Mouse (Mus musculus) heart, adult 2 months (tissue): ENCODE data around the gene Lpo. TPM values are rescaled to one million over a fixed set of nuclear protein-coding genes. Genes with fewer than 3 reads are reported as not detected.

Experiments
- DNase-seq, 2 experiments: peaks; one replicate each; pipeline ENCODE4 v3.0.0; 2021
- H3K27ac ChIP-seq: fragments of 200-600 bp; 2 replicates; pipeline ENCODE4 v1.8.1; 2022
- H3K27me3 ChIP-seq: fragments of 200-500 bp; 2 replicates; pipeline ENCODE4 v1.6.1; 2012; ENCODE audit warnings: mild to moderate bottlenecking, low read length, inconsistent platforms, mixed read lengths; ENCODE audit not compliant: control insufficient read depth, insufficient read depth
- H3K36me3 ChIP-seq: fragments of 200-500 bp; 2 replicates; pipeline ENCODE4 v1.6.1; 2012; ENCODE audit warnings: low read length, inconsistent platforms; ENCODE audit not compliant: control insufficient read depth, insufficient read depth
- H3K4me1 ChIP-seq: fragments of 200-500 bp; 2 replicates; pipeline ENCODE4 v1.6.1; 2011; ENCODE audit warnings: low read length; ENCODE audit not compliant: control insufficient read depth, insufficient read depth
- H3K4me3 ChIP-seq: fragments of 200-600 bp; 2 replicates; pipeline ENCODE4 v1.8.1; 2022
- H3K79me2 ChIP-seq: fragments of 200-500 bp; replicated peaks from 2 replicates; pipeline ENCODE4 v1.6.1; 2012; ENCODE audit warnings: mild to moderate bottlenecking, inconsistent platforms, low read length, moderate library complexity, mixed read lengths; ENCODE audit not compliant: control insufficient read depth, insufficient read depth
- H3K9ac ChIP-seq: fragments of 200-500 bp; 2 replicates; pipeline ENCODE4 v1.6.1; 2012; ENCODE audit warnings: low read depth, mild to moderate bottlenecking, control low read depth, inconsistent platforms, low read length, mixed read lengths
- CTCF ChIP-seq: fragments of 200-600 bp; IDR thresholded peaks from 2 replicates; pipeline ENCODE4 v1.8.1; 2022; ENCODE audit warnings: antibody characterized with exemption, mild to moderate bottlenecking, moderate library complexity
- EP300 ChIP-seq: fragments of 200-500 bp; IDR thresholded peaks from 2 replicates; pipeline ENCODE4 v1.6.1; 2011; ENCODE audit warnings: low read depth, low read length, control low read depth; ENCODE audit not compliant: insufficient read depth
- POLR2A ChIP-seq: fragments of 200-500 bp; IDR thresholded peaks from 2 replicates; pipeline ENCODE4 v1.6.1; 2011; ENCODE audit warnings: mild to moderate bottlenecking, low read depth, low read length, control low read depth; ENCODE audit not compliant: insufficient read depth
- WGBS: fragments of 180-500 bp; shearing (Covaris S2); methylation state at CpG from one replicate; pipeline ENCODE4 v1.1.7; 2018; 5-methylcytosine and 5-hydroxymethylcytosine counted together
- intact Hi-C: fragments of 180-260 bp; cut with DNase I; formaldehyde crosslinking; loops from one replicate; pipeline ENCODE4 v1.15.1; 2025
- microRNA-seq, 2 experiments: library from miRNA; unstranded; fragments of <30 nt; microRNA quantifications; one replicate each; pipeline ENCODE4 v1.2.0; 2021
- polyA plus RNA-seq: library from polyadenylated mRNA; depleted of rRNA; stranded (reverse); fragments of >200 nt; gene quantifications from 2 replicates; pipeline ENCODE4 v1.2.3, GENCODE M21; 2012; rRNA removed
- total RNA-seq, 2 experiments: library from RNA; stranded (reverse); gene quantifications; 2 replicates each; pipeline ENCODE4 v1.2.3; 2021

The Lpo gene
- total and polyA plus RNA-seq, 3 experiments = 0.04 TPM; not detected in 2

DNA sequence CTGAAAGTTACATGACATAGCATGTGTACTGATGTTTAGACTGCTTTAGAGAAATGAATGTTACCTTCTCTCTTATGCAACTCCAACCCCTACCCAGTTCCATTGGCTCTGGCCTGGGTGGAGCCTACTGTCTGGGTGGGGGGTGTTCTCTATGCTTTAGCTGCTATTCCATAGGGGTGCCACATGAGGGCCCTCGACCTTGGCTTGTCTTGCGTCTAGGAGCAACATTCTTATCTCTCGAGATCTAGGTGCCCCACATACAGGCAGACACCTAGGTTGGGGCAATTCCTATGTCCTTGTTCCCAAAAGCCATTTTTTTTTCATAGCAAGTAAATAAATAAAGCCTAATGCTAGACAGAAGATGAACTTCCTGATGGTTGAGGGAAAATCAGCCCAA, 68.5 kb downstream of the Lpo start:
- Histone ChIP-seq H3K4me3 (no peak overlapping the region), H3K9ac (no peak overlapping the region), H3K27me3 (peaks cover 25% of the 10 kb centered on the region), H3K4me1 (no peaks in the 10 kb centered on the region), H3K36me3 (no peaks in the 10 kb centered on the region), H3K79me2 (no peaks in the 10 kb centered on the region), H3K27ac (no peak overlapping the region)
- WGBS = 6% methylated on average over 3 of the region's 3 CpGs
- intact Hi-C loops = no loop called here
- TF ChIP-seq CTCF (0 out of 2 replicates have a peak, but pooled peaks have one; percentile 8), POLR2A (no peak), EP300 (no peak)
- DNase-seq = peak in 1 of 2 experiments; percentile 21

DNA sequence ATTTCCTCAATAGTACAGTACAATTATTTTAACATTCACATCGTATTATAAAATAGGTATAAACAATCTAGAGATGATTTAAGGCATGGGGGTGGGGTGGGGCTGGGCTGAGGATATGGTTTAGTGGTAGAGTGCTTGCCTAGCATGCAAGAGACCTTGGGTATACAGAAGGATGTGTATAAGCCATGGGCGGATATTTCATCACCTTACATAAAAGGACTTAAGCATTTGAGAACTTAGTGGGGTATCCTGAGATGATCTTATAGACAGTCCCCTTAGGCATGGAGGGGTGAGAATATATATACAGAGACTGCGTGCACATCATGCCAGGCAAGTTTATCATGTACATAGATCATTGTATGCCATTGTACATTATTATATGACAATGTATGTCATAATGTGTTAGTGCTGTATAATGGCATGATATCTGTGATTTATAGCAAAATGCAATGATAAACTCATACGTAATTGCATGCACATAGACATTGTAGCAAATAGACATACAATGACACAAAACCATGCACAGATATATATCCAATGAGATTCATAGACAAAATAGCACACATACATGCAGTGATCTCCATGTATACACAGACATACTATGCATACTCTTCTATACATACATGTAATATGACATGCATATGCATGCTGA, 69.0 kb downstream of the Lpo start:
- peaks cover 20% of the 10 kb centered on the region for H3K27me3 ChIP-seq
- no peak for TF ChIP-seq EP300
- no peak for TF ChIP-seq CTCF
- TF ChIP-seq POLR2A = no peak

DNA sequence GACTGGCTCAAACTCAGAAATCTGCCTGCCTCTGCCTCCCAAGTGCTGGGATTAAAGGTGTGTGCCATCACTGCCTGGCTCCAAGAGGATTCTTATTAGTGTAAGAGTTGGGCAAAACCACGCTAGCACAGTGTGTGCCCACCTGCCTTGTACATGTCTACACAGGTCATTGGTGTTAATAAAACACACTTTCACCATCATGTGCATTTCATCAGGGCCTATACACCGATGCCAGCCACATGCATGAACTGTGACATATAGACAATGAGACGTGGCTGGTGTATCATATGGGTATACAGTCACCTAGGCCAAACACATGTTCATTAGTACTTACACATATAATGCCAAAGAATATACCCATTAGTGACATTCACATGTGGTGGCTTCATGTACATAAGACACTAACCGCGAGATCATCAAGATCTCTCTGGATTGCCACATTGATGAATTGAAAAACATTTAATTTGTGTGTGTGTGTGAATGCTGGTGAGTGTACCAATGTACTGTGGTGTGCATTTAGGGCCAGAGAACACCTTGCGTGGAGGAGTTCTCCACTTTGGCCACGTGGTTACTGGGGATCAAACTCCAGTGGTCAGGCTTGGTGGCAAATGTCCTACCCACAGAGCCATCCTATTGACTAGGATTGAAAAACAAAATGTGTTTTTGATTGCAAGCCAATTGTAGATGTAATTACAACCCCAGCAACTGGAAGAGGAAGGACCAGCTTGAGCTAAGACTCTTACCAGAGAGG, 69.8 kb downstream of the Lpo start:
- no peak for DNase-seq
- TF ChIP-seq POLR2A = no peak
- no peak for TF ChIP-seq EP300
- no peak for TF ChIP-seq CTCF
- no peaks in the 10 kb centered on the region for H3K36me3 ChIP-seq
- 68% methylated on average over 7 of the region's 7 CpGs for WGBS
- H3K27ac ChIP-seq = no peak overlapping the region
- H3K4me1 ChIP-seq = no peaks in the 10 kb centered on the region
- no peaks in the 10 kb centered on the region for H3K79me2 ChIP-seq
- intact Hi-C loops = no loop called here
- peaks cover 15% of the 10 kb centered on the region; the same call in 1 of the 2 replicates for H3K27me3 ChIP-seq
- no peak overlapping the region for H3K4me3 ChIP-seq
- H3K9ac ChIP-seq = no peak overlapping the region

More for the DNA sequence above, 69.0 kb downstream of the Lpo start:
- DNase-seq = no peak
- no peak overlapping the region for H3K4me3 ChIP-seq
- 65% methylated on average over 4 of the region's 4 CpGs for WGBS
- no peak overlapping the region for H3K9ac ChIP-seq
- H3K27ac ChIP-seq = no peak overlapping the region
- no peaks in the 10 kb centered on the region for H3K4me1 ChIP-seq
- H3K79me2 ChIP-seq = no peaks in the 10 kb centered on the region
- intact Hi-C loops = no loop called here
- no peaks in the 10 kb centered on the region for H3K36me3 ChIP-seq

DNA sequence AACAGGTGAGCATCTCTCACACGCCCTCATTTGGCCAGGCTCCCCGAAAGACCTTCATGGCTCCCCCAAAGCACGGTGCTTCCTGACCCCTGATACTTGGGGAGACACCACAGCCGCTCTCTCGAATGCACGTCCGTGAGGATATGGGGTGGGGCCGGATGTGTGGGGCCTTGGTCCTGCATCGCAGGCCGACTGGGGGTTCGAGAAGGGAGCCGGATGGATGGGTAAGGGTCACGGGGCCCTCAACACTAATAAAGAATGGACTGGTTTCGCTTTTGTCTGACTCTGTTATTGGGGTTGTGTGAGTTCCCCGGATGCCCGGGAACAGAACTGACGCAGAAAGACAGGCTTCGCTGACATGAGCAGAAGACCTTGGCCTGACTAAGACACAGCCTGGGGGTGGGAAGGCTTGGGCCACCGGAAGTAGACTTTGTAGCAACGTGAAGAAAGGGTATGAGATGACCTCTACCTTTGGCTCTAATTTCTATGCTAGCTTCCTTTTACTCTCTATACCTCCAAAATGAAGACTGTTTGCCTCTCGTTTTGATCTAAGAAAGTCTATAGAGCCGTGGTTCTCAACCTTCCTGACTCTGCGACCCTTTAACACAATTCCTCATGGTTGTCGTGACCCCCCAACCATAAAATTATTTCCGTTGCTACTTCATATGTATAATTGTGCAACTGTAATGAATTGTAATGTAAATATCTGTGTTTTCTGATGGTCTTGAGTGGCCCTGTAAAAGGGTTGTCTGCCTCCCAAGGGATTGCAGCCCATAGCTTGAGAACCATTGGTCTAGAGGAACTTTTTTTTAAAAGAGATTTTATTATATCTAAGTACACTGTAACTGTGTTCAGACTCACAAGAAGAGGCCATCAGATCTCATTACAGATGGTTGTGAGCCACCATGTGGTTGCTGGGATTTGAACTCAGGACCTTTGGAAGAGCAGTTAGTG, 70.8 kb downstream of the Lpo start:
- Histone ChIP-seq H3K79me2 (no peaks in the 10 kb centered on the region), H3K9ac (peak overlapping the region; percentile 24; the same call in 1 of the 2 replicates), H3K36me3 (no peaks in the 10 kb centered on the region), H3K4me1 (no peaks in the 10 kb centered on the region), H3K4me3 (no peak overlapping the region), H3K27ac (no peak overlapping the region), H3K27me3 (peaks cover 11% of the 10 kb centered on the region; the same call in 1 of the 2 replicates)
- intact Hi-C loops = no loop called here
- WGBS = 81% methylated on average over 25 of the region's 25 CpGs
- TF ChIP-seq CTCF (no peak), EP300 (no peak), POLR2A (no peak)
- peak in 1 of 2 experiments; percentile 36 for DNase-seq

Small RNAs within 50 kb of the gene (microRNA-seq; reads per million reads assigned to microRNA genes)
- gene Mir142 (0 reads per million in 2 experiments), gene Mir142b (0 reads per million in 2 experiments)

Other genes with a start within 250 kb of the Lpo start
- gene Mtmr4, start 236.1 kb downstream of the Lpo start, total RNA-seq = 10 to 100 TPM; 24.7 to 27.8 TPM
- gene Mtmr4, start 236.1 kb downstream of the Lpo start, polyA plus RNA-seq = 7.9 and 19.0 TPM in 2 replicates
- under 1 TPM in 1 of 2 experiments, not detected in 1; 0.05 TPM for gene Hsf5, start 211.1 kb downstream of the Lpo start, total RNA-seq
- gene Hsf5, start 211.1 kb downstream of the Lpo start, polyA plus RNA-seq = 0.02 and 0.06 TPM in 2 replicates
- gene Rnf43, start 165.6 kb downstream of the Lpo start, total RNA-seq = under 1 TPM; 0.42 to 0.45 TPM
- 0.15 and 0.31 TPM in 2 replicates for gene Rnf43, start 165.6 kb downstream of the Lpo start, polyA plus RNA-seq
- gene Supt4a, start 90.7 kb downstream of the Lpo start, total RNA-seq = 10 to 100 TPM; 41.4 to 44.6 TPM
- gene Supt4a, start 90.7 kb downstream of the Lpo start, polyA plus RNA-seq = 47.5 and 80.4 TPM in 2 replicates
- gene Tspoap1, start 67.7 kb downstream of the Lpo start, total RNA-seq = not detected
- gene Tspoap1, start 67.7 kb downstream of the Lpo start, polyA plus RNA-seq = 0.09 and 0.66 TPM in 2 replicates
- gene Mpo, start 34.7 kb downstream of the Lpo start, total RNA-seq = not detected
- gene Mpo, start 34.7 kb downstream of the Lpo start, polyA plus RNA-seq = 0.10 TPM in 1 of 2 replicates, not detected in the other
- 1 to 10 TPM; 2.2 to 2.9 TPM for gene Mks1, start 24.9 kb upstream of the Lpo start, total RNA-seq
- gene Mks1, start 24.9 kb upstream of the Lpo start, polyA plus RNA-seq = 4.6 and 5.4 TPM in 2 replicates
- gene Epx, start 47.2 kb upstream of the Lpo start, total RNA-seq = not detected
- not detected in 2 replicates for gene Epx, start 47.2 kb upstream of the Lpo start, polyA plus RNA-seq
- gene Olfr462, start 64.0 kb upstream of the Lpo start, total RNA-seq = not detected
- gene Olfr462, start 64.0 kb upstream of the Lpo start, polyA plus RNA-seq = not detected in 2 replicates
- not detected for gene Olfr463, start 69.1 kb upstream of the Lpo start, total RNA-seq
- gene Olfr463, start 69.1 kb upstream of the Lpo start, polyA plus RNA-seq = not detected in 2 replicates
- not detected for gene Olfr464, start 92.7 kb upstream of the Lpo start, total RNA-seq
- not detected in 2 replicates for gene Olfr464, start 92.7 kb upstream of the Lpo start, polyA plus RNA-seq
- 100 to 1,000 TPM; 361 to 396 TPM for gene Dynll2, start 159.2 kb upstream of the Lpo start, total RNA-seq
- 225 and 357 TPM in 2 replicates for gene Dynll2, start 159.2 kb upstream of the Lpo start, polyA plus RNA-seq
- gene Srsf1, start 219.1 kb upstream of the Lpo start, total RNA-seq = 10 to 100 TPM; 99.5 to 99.7 TPM
- gene Srsf1, start 219.1 kb upstream of the Lpo start, polyA plus RNA-seq = 39.3 and 86.5 TPM in 2 replicates
- gene Vezf1, start 240.0 kb upstream of the Lpo start, total RNA-seq = 10 to 100 TPM; 37.9 to 49.8 TPM
- 22.6 and 34.5 TPM in 2 replicates for gene Vezf1, start 240.0 kb upstream of the Lpo start, polyA plus RNA-seq